ENCODE assay signal across 18 mouse cellular contexts in genomic region chr17:35991781-35992180, GRCm38 (mm10). TPM values are rescaled to one million over a fixed set of nuclear protein-coding genes. Genes with fewer than 3 reads are reported as not detected.
A peak's percentile ranks its signal among the peaks of the same experiment; 100 is the strongest.
DNase-seq lines count a peak whose midpoint lies in the region; ATAC-seq and TF ChIP-seq lines count a peak whose summit lies in the region.
"Had no signal": no experiment of that assay in that cellular context is flagged by ENCODE, and none has a peak within 500 bp of the region (broad histone marks: within the 10 kb centered on the region; RNA-seq: fewer than 3 reads in every experiment).

No protein-coding gene starts in this region.

- WGBS in kidney, postnatal 0 days, result 29% methylated on average over 10 of the region's 10 CpGs
- WGBS in midbrain, postnatal 0 days, result 54% methylated on average over 10 of the region's 10 CpGs

- no peak overlapping the region for H3K4me2 ChIP-seq in kidney, postnatal 0 days (ENCODE audit: low read length)
- H3K4me2 ChIP-seq in midbrain, postnatal 0 days (ENCODE audit: low read depth, low read length, poor library complexity, severe bottlenecking), result no peak overlapping the region
- H3K4me2 ChIP-seq: embryonic facial prominence, embryonic 15.5 days; neural tube, embryonic 12.5 days had no signal

- TF ChIP-seq EP300 in ES-Bruce4 (IDR thresholded peaks at IDR 0.05; ENCODE audit: insufficient read depth, low read depth, low read length), result no peak

- H3K4me3 ChIP-seq in kidney, postnatal 0 days (replicated peaks; ENCODE audit: low read depth, low read length), result no peak overlapping the region
- H3K4me3 ChIP-seq in ES-Bruce4 (ENCODE audit: low read depth, low read length), result peak overlapping the region; percentile 55
- H3K4me3 ChIP-seq in midbrain, postnatal 0 days (ENCODE audit: low read depth, low read length), result no peak overlapping the region
- H3K4me3 ChIP-seq: embryonic facial prominence, embryonic 15.5 days; neural tube, embryonic 12.5 days had no signal

- no peaks in the 10 kb centered on the region for H3K4me1 ChIP-seq in kidney, postnatal 0 days (replicated peaks; ENCODE audit: insufficient read depth, low read length)
- no peaks in the 10 kb centered on the region for H3K4me1 ChIP-seq in ES-Bruce4 (ENCODE audit: control insufficient read depth, insufficient read depth, low read length)
- no peaks in the 10 kb centered on the region; the same call in 1 of the 2 replicates for H3K4me1 ChIP-seq in midbrain, postnatal 0 days (ENCODE audit: insufficient read depth, low read length)

- H3K36me3 ChIP-seq in kidney, postnatal 0 days (ENCODE audit: insufficient read depth, low read length), result peaks cover 20% of the 10 kb centered on the region
- peaks cover 14% of the 10 kb centered on the region; the same call in 1 of the 2 replicates for H3K36me3 ChIP-seq in ES-Bruce4 (ENCODE audit: control insufficient read depth, insufficient read depth, low read length, poor library complexity, severe bottlenecking)
- H3K36me3 ChIP-seq in midbrain, postnatal 0 days (ENCODE audit: insufficient read depth, low read length), result peaks cover 24% of the 10 kb centered on the region

- no peak overlapping the region for H3K9ac ChIP-seq in kidney, postnatal 0 days (ENCODE audit: low read depth, low read length)
- H3K9ac ChIP-seq in ES-Bruce4 (ENCODE audit: low read depth, poor library complexity, severe bottlenecking), result peak overlapping the region; percentile 8
- H3K9ac ChIP-seq in midbrain, postnatal 0 days (replicated peaks; ENCODE audit: low read length, poor library complexity, severe bottlenecking), result no peak overlapping the region
- H3K9ac ChIP-seq: embryonic facial prominence, embryonic 15.5 days; liver, postnatal 0 days; neural tube, embryonic 12.5 days had no signal

- H3K9me3 ChIP-seq in kidney, postnatal 0 days (replicated peaks; ENCODE audit: low read length), result no peaks in the 10 kb centered on the region
- no peaks in the 10 kb centered on the region for H3K9me3 ChIP-seq in ES-Bruce4 (replicated peaks; ENCODE audit: control insufficient read depth, insufficient read depth, low read length, poor library complexity, severe bottlenecking)
- H3K9me3 ChIP-seq in midbrain, postnatal 0 days (ENCODE audit: low read length), result no peaks in the 10 kb centered on the region
- H3K9me3 ChIP-seq: embryonic facial prominence, embryonic 15.5 days; neural tube, embryonic 12.5 days had no signal

- no peaks in the 10 kb centered on the region for H3K27me3 ChIP-seq in kidney, postnatal 0 days (ENCODE audit: insufficient read depth, low read length)
- no peaks in the 10 kb centered on the region for H3K27me3 ChIP-seq in ES-Bruce4 (ENCODE audit: control insufficient read depth, insufficient read depth, low read length, poor library complexity, severe bottlenecking)
- no peaks in the 10 kb centered on the region for H3K27me3 ChIP-seq in midbrain, postnatal 0 days (ENCODE audit: insufficient read depth, low read length)
- H3K27me3 ChIP-seq: embryonic facial prominence, embryonic 15.5 days; neural tube, embryonic 12.5 days had no signal

- DNase-seq in kidney, postnatal 0 days (ENCODE audit: low spot score), result peak; percentile 65
- no peak for DNase-seq in kidney, adult 8-10 months
- peak; percentile 24 for DNase-seq in brain, adult 2 months (ENCODE audit: low read depth, low spot score)
- DNase-seq in lung, postnatal 36 days, result peak; percentile 22
- DNase-seq in midbrain, postnatal 0 days (ENCODE audit: low spot score), result no peak
- DNase-seq: adrenal gland, postnatal 10 days; gastrocnemius, postnatal 25 days; kidney, adult 9 months; liver, postnatal 0 days; midbrain, embryonic 14.5 days; right cerebral cortex, postnatal 14 days; thymus, postnatal 25 days had no signal

- ATAC-seq in kidney, postnatal 0 days (replicated peaks; ENCODE audit: low FRiP score, low read depth), result no peak
- no peak for ATAC-seq in megakaryocyte progenitor cell, adult 5-6 weeks (replicated peaks; ENCODE audit: poor library complexity)
- ATAC-seq in midbrain, postnatal 0 days (ENCODE audit: low FRiP score), result no peak
- ATAC-seq: CD4-positive, CD25-positive, alpha-beta regulatory T cell, adult 4 months; forebrain, embryonic 16.5 days; liver, postnatal 0 days had no signal

- H3K27ac ChIP-seq in kidney, postnatal 0 days, result no peak overlapping the region
- H3K27ac ChIP-seq in ES-Bruce4 (ENCODE audit: insufficient read depth, low read length), result peak overlapping the region; percentile 32; the same call in 1 of the 2 replicates
- no peak overlapping the region for H3K27ac ChIP-seq in midbrain, postnatal 0 days (ENCODE audit: low read depth, low read length)
- H3K27ac ChIP-seq: embryonic facial prominence, embryonic 15.5 days; neural tube, embryonic 12.5 days had no signal

- TF ChIP-seq CTCF in kidney, postnatal 0 days (IDR thresholded peaks at IDR 0.05; ENCODE audit: low read depth), result no peak
- no peak for TF ChIP-seq CTCF in ES-Bruce4 (IDR thresholded peaks at IDR 0.05; ENCODE audit: low read depth, low read length)
- no peak for TF ChIP-seq CTCF in midbrain, postnatal 0 days (IDR thresholded peaks at IDR 0.05)

- TF ChIP-seq POLR2A in ES-Bruce4 (IDR thresholded peaks at IDR 0.05; ENCODE audit: insufficient read depth, low read length), result no peak

RNA-seq across cellular contexts. Expression of gene Prr3, which starts 11.7 kb away (rescaled TPM):
- 27.9 and 29.3 TPM in 2 replicates for polyA plus RNA-seq in kidney, postnatal 0 days (2015; fragmentation: Nextera tagmentation; extraction: Ambion mirVana)
- 25.5 and 33.5 TPM in 2 replicates for polyA plus RNA-seq in ES-Bruce4 (2011; ENCODE audit: insufficient read depth, insufficient read length, low read depth, missing spikeins)
- 18.5 and 20.3 TPM in 2 replicates for total RNA-seq in megakaryocyte progenitor cell, adult 5-6 weeks (2015)
- total RNA-seq in megakaryocyte progenitor cell, adult 5-6 weeks (2017), result 11.9 and 13.3 TPM in 2 replicates
- total RNA-seq in midbrain, postnatal 0 days (2014; rRNA removed), result 43.9 and 57.8 TPM in 2 replicates
- 97.0 and 100 TPM in 2 replicates for polyA plus RNA-seq in midbrain, postnatal 0 days (2015; fragmentation: Nextera tagmentation; extraction: Ambion mirVana)

RNA-seq across cellular contexts. Expression of gene Gnl1, which starts 12.1 kb away (rescaled TPM):
- polyA plus RNA-seq in kidney, postnatal 0 days (2015; fragmentation: Nextera tagmentation; extraction: Ambion mirVana), result 38.2 and 43.7 TPM in 2 replicates
- polyA plus RNA-seq in ES-Bruce4 (2011; ENCODE audit: insufficient read depth, insufficient read length, low read depth, missing spikeins), result 34.5 and 37.0 TPM in 2 replicates
- total RNA-seq in megakaryocyte progenitor cell, adult 5-6 weeks (2015), result 10.0 and 12.4 TPM in 2 replicates
- 18.5 and 27.3 TPM in 2 replicates for total RNA-seq in megakaryocyte progenitor cell, adult 5-6 weeks (2017)
- 94.9 and 117 TPM in 2 replicates for total RNA-seq in midbrain, postnatal 0 days (2014; rRNA removed)
- polyA plus RNA-seq in midbrain, postnatal 0 days (2015; fragmentation: Nextera tagmentation; extraction: Ambion mirVana), result 80.8 and 82.8 TPM in 2 replicates

RNA-seq across cellular contexts. Expression of gene Abcf1, which starts 22.2 kb away (rescaled TPM):
- 78.6 and 90.2 TPM in 2 replicates for polyA plus RNA-seq in kidney, postnatal 0 days (2015; fragmentation: Nextera tagmentation; extraction: Ambion mirVana)
- 174 and 213 TPM in 2 replicates for polyA plus RNA-seq in ES-Bruce4 (2011; ENCODE audit: insufficient read depth, insufficient read length, low read depth, missing spikeins)
- total RNA-seq in megakaryocyte progenitor cell, adult 5-6 weeks (2015), result 46.1 and 50.1 TPM in 2 replicates
- total RNA-seq in megakaryocyte progenitor cell, adult 5-6 weeks (2017), result 150 and 251 TPM in 2 replicates
- 61.8 and 67.0 TPM in 2 replicates for total RNA-seq in midbrain, postnatal 0 days (2014; rRNA removed)
- polyA plus RNA-seq in midbrain, postnatal 0 days (2015; fragmentation: Nextera tagmentation; extraction: Ambion mirVana), result 89.0 and 100 TPM in 2 replicates

RNA-seq across cellular contexts. Expression of gene H2-T24, which starts 28.6 kb away (rescaled TPM):
- polyA plus RNA-seq in kidney, postnatal 0 days (2015; fragmentation: Nextera tagmentation; extraction: Ambion mirVana), result 1.3 and 1.7 TPM in 2 replicates
- polyA plus RNA-seq in ES-Bruce4 (2011; ENCODE audit: insufficient read depth, insufficient read length, low read depth, missing spikeins), result 0.78 TPM in 1 of 2 replicates, not detected in the other
- total RNA-seq in megakaryocyte progenitor cell, adult 5-6 weeks (2015), result 2.5 and 2.7 TPM in 2 replicates
- 12.6 and 13.0 TPM in 2 replicates for total RNA-seq in megakaryocyte progenitor cell, adult 5-6 weeks (2017)
- total RNA-seq in midbrain, postnatal 0 days (2014; rRNA removed), result 0.16 and 1.7 TPM in 2 replicates
- 5.3 and 7.2 TPM in 2 replicates for polyA plus RNA-seq in midbrain, postnatal 0 days (2015; fragmentation: Nextera tagmentation; extraction: Ambion mirVana)

RNA-seq across cellular contexts. Expression of gene H2-T23, which starts 40.9 kb away (rescaled TPM):
- 14.2 and 16.1 TPM in 2 replicates for polyA plus RNA-seq in kidney, postnatal 0 days (2015; fragmentation: Nextera tagmentation; extraction: Ambion mirVana)
- polyA plus RNA-seq in ES-Bruce4 (2011; ENCODE audit: insufficient read depth, insufficient read length, low read depth, missing spikeins), result 0.46 and 1.1 TPM in 2 replicates
- 57.1 and 77.2 TPM in 2 replicates for total RNA-seq in megakaryocyte progenitor cell, adult 5-6 weeks (2015)
- 65.6 and 67.5 TPM in 2 replicates for total RNA-seq in megakaryocyte progenitor cell, adult 5-6 weeks (2017)
- total RNA-seq in midbrain, postnatal 0 days (2014; rRNA removed), result 6.1 and 9.2 TPM in 2 replicates
- 6.4 and 7.3 TPM in 2 replicates for polyA plus RNA-seq in midbrain, postnatal 0 days (2015; fragmentation: Nextera tagmentation; extraction: Ambion mirVana)

Comparison
In these comparisons a context has a peak if more than half of its experiments do, and no peak if none do; other contexts are left out.
1. DNase-seq: peak in kidney, postnatal 0 days (single experiment), brain, adult 2 months (single experiment) and lung, postnatal 36 days (single experiment); none in kidney, adult 8-10 months (0 of 2) and midbrain, postnatal 0 days (single experiment).